Mouse (Mus musculus) embryonic facial prominence, embryonic 11.5 days (tissue): ENCODE results near the gene Lemd1. TPM values are rescaled to one million over a fixed set of nuclear protein-coding genes. Genes with fewer than 3 reads are reported as not detected.

ENCODE experiments used
- ATAC-seq: fragments of 200-750 bp; cut with Nextera tagmentation; replicated peaks from 2 replicates; pipeline ENCODE4 v1.8.0; 2017; ENCODE audit warnings: low read depth; ENCODE audit not compliant: insufficient number of reproducible peaks, low FRiP score, low TSS enrichment
- DNase-seq: peaks from one replicate; pipeline ENCODE4 v3.0.0-alpha.2; 2015; ENCODE audit warnings: low spot score
- H3K27ac ChIP-seq: fragments of 300-500 bp; sonication (generic); replicated peaks from 2 replicates; pipeline ENCODE4 v1.5.1; 2014; ENCODE audit warnings: mild to moderate bottlenecking, low read depth, low read length, control low read depth
- H3K27me3 ChIP-seq: fragments of 300-500 bp; sonication (generic); 2 replicates; pipeline ENCODE4 v1.6.1; 2014; ENCODE audit warnings: mild to moderate bottlenecking, low read length, moderate library complexity, mixed read lengths; ENCODE audit not compliant: control insufficient read depth, insufficient read depth
- H3K36me3 ChIP-seq: fragments of 300-500 bp; sonication (generic); replicated peaks from 2 replicates; pipeline ENCODE4 v1.6.1; 2014; ENCODE audit warnings: low read depth, mild to moderate bottlenecking, low read length, moderate library complexity, mixed read lengths; ENCODE audit not compliant: control insufficient read depth, insufficient read depth
- H3K4me1 ChIP-seq: fragments of 300-500 bp; sonication (generic); 2 replicates; pipeline ENCODE4 v1.6.1; 2014; ENCODE audit warnings: low read length, mixed read lengths; ENCODE audit not compliant: control insufficient read depth, insufficient read depth
- H3K4me2 ChIP-seq: fragments of 300-500 bp; sonication (generic); 2 replicates; pipeline ENCODE4 v1.6.1; 2014; ENCODE audit warnings: low read depth, mild to moderate bottlenecking, control low read depth, low read length, moderate library complexity
- H3K4me3 ChIP-seq: fragments of 300-500 bp; sonication (generic); 2 replicates; pipeline ENCODE4 v1.5.1; 2014; ENCODE audit warnings: low read depth, low read length, control low read depth
- H3K9ac ChIP-seq: fragments of 300-500 bp; sonication (generic); replicated peaks from 2 replicates; pipeline ENCODE4 v1.6.1; 2014; ENCODE audit warnings: mild to moderate bottlenecking, control low read depth, low read length
- H3K9me3 ChIP-seq: fragments of 300-500 bp; sonication (generic); replicated peaks from 2 replicates; pipeline ENCODE4 v1.6.1; 2016; ENCODE audit warnings: mild to moderate bottlenecking, low read length, inconsistent platforms, mixed read lengths; ENCODE audit not compliant: control insufficient read depth
- WGBS: fragments of 180-500 bp; shearing (Covaris S2); extraction: QIAGEN DNeasy Blood & Tissue Kit; methylation state at CpG from one replicate; pipeline ENCODE4 v1.1.7; 2014; 5-methylcytosine and 5-hydroxymethylcytosine counted together
- microRNA counts: library from miRNA; unstranded; fragments of <30 nt; microRNA quantifications from one replicate; lab custom pipeline; 2016
- microRNA-seq: library from miRNA; unstranded; fragments of <30 nt; microRNA quantifications from one replicate; pipeline ENCODE4, GENCODE M21; 2016; ENCODE audit warnings: borderline number of aligned reads
- polyA plus RNA-seq: library from polyadenylated mRNA; unstranded; fragments of >200 nt; fragmentation: Nextera tagmentation; extraction: Ambion mirVana; gene quantifications from 2 replicates; pipeline ENCODE4 v1.2.1, GENCODE M21; 2014

The Lemd1 gene
- polyA plus RNA-seq, 1 experiment from 2014 or later: 1.1 TPM

GRCm38 (mm10) chr1:132302341-132302866 is 111.2 kb downstream of the Lemd1 start:
- Histone ChIP-seq H3K27ac (no peak overlapping the region), H3K9ac (no peak overlapping the region), H3K27me3 (peaks cover 13% of the 10 kb centered on the region; the same call in 1 of the 2 replicates), H3K36me3 (no peaks in the 10 kb centered on the region), H3K9me3 (no peaks in the 10 kb centered on the region), H3K4me3 (no peak overlapping the region), H3K4me1 (peaks cover 4% of the 10 kb centered on the region), H3K4me2 (no peak overlapping the region)
- WGBS: 87% methylated on average over 9 of the region's 9 CpGs
- no peak for ATAC-seq
- no peak for DNase-seq

DNA sequence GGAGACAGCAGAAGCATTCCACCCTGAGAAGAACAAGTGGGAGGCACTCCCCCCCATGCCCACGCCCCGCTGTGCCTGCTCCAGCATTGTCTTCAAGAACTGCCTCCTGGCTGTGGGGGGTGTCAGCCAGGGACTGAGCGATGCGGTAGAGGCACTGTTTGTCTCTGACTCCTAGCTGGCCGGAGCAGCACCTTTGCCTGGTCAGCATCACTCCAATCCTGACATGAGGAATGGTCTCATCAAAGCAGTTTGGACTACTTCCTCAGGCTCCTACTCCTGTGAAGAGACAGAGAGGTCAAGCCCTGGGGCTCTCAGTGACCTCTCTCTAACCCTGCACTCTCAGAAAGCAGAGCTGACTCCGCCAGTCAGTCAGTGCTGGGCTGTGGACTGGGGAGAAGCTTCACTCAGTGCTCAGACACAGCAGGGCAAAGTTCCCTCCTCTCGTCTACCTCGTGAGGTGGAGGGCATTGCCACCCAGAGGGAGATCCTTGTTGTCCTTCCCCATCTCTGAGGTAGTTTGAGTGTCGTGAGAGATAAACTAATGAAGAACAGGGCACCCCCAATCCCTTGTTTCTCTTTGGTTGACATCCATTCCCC is 113.5 kb downstream of the Lemd1 start:
- Histone ChIP-seq H3K9ac (no peak overlapping the region), H3K4me3 (no peak overlapping the region), H3K36me3 (no peaks in the 10 kb centered on the region), H3K27ac (no peak overlapping the region), H3K27me3 (peaks cover 3% of the 10 kb centered on the region; the same call in 1 of the 2 replicates), H3K9me3 (no peaks in the 10 kb centered on the region), H3K4me1 (no peaks in the 10 kb centered on the region), H3K4me2 (no peak overlapping the region)
- ATAC-seq (no peak), DNase-seq (no peak)
- WGBS: 15% methylated on average over 9 of the region's 9 CpGs

GRCm38 (mm10) chr1:132306160-132306559 is 114.9 kb downstream of the Lemd1 start:
- ATAC-seq: no peak
- no peaks in the 10 kb centered on the region for H3K36me3 ChIP-seq
- H3K4me1 ChIP-seq: no peaks in the 10 kb centered on the region
- no peaks in the 10 kb centered on the region for H3K27me3 ChIP-seq
- peak; percentile 45 for DNase-seq
- H3K9me3 ChIP-seq: no peaks in the 10 kb centered on the region
- no peak overlapping the region for H3K9ac ChIP-seq
- 40% methylated on average over 4 of the region's 4 CpGs for WGBS
- H3K4me3 ChIP-seq: no peak overlapping the region
- H3K27ac ChIP-seq: no peak overlapping the region
- H3K4me2 ChIP-seq: no peak overlapping the region

DNA sequence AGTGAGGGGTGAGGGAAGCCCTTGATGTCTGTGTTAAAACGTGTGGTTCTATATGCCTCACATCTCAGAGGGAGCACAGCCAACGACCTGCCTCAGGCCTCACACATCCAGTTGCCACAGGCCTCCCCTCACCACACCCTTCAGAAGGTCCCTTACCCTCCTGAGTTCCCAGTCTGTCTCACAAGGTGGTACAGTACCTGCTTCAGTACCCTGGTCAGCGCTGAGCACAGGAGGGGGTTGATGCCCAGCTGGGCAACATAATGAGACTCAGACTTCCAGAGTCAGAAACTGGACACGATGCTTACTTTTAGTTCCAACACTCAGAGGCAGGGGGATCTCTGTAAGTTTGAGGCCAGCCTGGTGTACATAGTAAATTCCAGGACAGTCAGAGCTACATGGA is 115.6 kb downstream of the Lemd1 start:
- 17% methylated on average over 4 of the region's 4 CpGs for WGBS
- Histone ChIP-seq H3K27ac (no peak overlapping the region), H3K9ac (no peak overlapping the region), H3K4me2 (no peak overlapping the region), H3K27me3 (no peaks in the 10 kb centered on the region), H3K9me3 (no peaks in the 10 kb centered on the region), H3K4me3 (no peak overlapping the region), H3K36me3 (no peaks in the 10 kb centered on the region), H3K4me1 (no peaks in the 10 kb centered on the region)
- ATAC-seq (no peak), DNase-seq (peak; percentile 67)

GRCm38 (mm10) chr1:132307962-132308361 is 116.7 kb downstream of the Lemd1 start:
- Histone ChIP-seq H3K4me3 (no peak overlapping the region), H3K27ac (no peak overlapping the region), H3K4me1 (no peaks in the 10 kb centered on the region), H3K9me3 (no peaks in the 10 kb centered on the region), H3K4me2 (no peak overlapping the region), H3K36me3 (no peaks in the 10 kb centered on the region), H3K27me3 (no peaks in the 10 kb centered on the region), H3K9ac (no peak overlapping the region)
- ATAC-seq (no peak), DNase-seq (no peak)
- WGBS: 86% methylated on average over 6 of the region's 6 CpGs

DNA sequence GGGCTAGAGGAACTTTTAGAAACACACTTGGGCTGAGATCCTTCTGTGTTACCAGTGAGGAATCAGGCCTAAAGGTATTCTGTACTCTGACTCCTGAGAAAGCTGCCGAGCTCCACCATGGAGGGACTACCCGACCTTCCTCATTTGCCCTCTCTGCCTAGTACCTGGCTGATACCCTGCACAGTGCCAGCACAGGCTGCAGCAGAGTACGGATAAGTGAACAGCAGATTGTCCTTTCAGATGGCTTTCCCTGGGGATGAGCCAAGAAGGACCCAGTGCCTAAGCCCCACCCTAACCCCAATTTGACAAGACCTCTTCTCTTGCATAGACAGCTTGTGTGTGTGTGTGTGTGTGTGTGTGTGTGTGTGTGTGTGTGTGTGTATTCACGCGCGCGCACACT is 117.4 kb downstream of the Lemd1 start:
- Histone ChIP-seq H3K9ac (no peak overlapping the region), H3K27ac (no peak overlapping the region), H3K4me1 (no peaks in the 10 kb centered on the region)

More for the DNA sequence above, 117.4 kb downstream of the Lemd1 start:
- WGBS: 92% methylated on average over 7 of the region's 7 CpGs
- Histone ChIP-seq H3K4me2 (no peak overlapping the region), H3K9me3 (no peaks in the 10 kb centered on the region), H3K27me3 (no peaks in the 10 kb centered on the region), H3K4me3 (no peak overlapping the region), H3K36me3 (no peaks in the 10 kb centered on the region)
- DNase-seq (no peak), ATAC-seq (no peak)

MicroRNAs within 50 kb of the gene (microRNA counts, 519-probe panel; counts per million panel counts)
- microRNA mmu-miR-135b (lab: Ali Mortazavi, UCI): 2,899 counts per million, percentile 37 among the panel's probes with 10 or more counts

Small RNAs within 50 kb of the gene (microRNA-seq; reads per million reads assigned to microRNA genes)
- 2,265 reads per million, percentile 79 among the genes with 10 or more reads in this experiment for gene Mir135b

Other genes with a start within 250 kb of the Lemd1 start
- gene Slc45a3, start 228.5 kb upstream of the Lemd1 start, polyA plus RNA-seq: 3.8 and 4.6 TPM in 2 replicates
- 18.0 and 19.8 TPM in 2 replicates for gene Elk4, start 183.8 kb upstream of the Lemd1 start, polyA plus RNA-seq
- 8.1 and 9.0 TPM in 2 replicates for gene Mfsd4a, start 123.4 kb upstream of the Lemd1 start, polyA plus RNA-seq
- 1.6 and 2.3 TPM in 2 replicates for gene Cdk18, start 51.7 kb upstream of the Lemd1 start, polyA plus RNA-seq
- 0.65 and 0.99 TPM in 2 replicates for gene AC124108.1, start within 50 bp of the Lemd1 start, polyA plus RNA-seq
- gene Gm10188, start 38.3 kb downstream of the Lemd1 start, polyA plus RNA-seq: not detected in 2 replicates
- gene Klhdc8a, start 107.2 kb downstream of the Lemd1 start, polyA plus RNA-seq: 0.66 and 0.68 TPM in 2 replicates
- gene Nuak2, start 124.7 kb downstream of the Lemd1 start, polyA plus RNA-seq: 9.1 and 10.8 TPM in 2 replicates
- gene Tmcc2, start 199.8 kb downstream of the Lemd1 start, polyA plus RNA-seq: 6.8 and 8.0 TPM in 2 replicates
- 11.9 and 13.7 TPM in 2 replicates for gene Dstyk, start 226.1 kb downstream of the Lemd1 start, polyA plus RNA-seq